Mouse (Mus musculus) liver, embryonic 14.5 days (tissue): ENCODE results near the gene Mgp. TPM values are rescaled to one million over a fixed set of nuclear protein-coding genes. Genes with fewer than 3 reads are reported as not detected.
A peak's percentile ranks its signal among the peaks of the same experiment; 100 is the strongest.

ENCODE experiments used
- ATAC-seq: fragments of 200-750 bp; cut with Nextera tagmentation; 2 replicates; pipeline ENCODE4 v1.8.0; 2017; ENCODE audit warnings: moderate number of reproducible peaks, mild to moderate bottlenecking, moderate library complexity; ENCODE audit not compliant: insufficient read depth
- DNase-seq, 3 experiments: peaks; one replicate each; pipeline ENCODE4 v3.0.0-alpha.2; 2012 to 2013; ENCODE audit warnings: low read depth in 3 of 3, low spot score in 3 of 3
- H3K27ac ChIP-seq: fragments of 300-500 bp; sonication (generic); 2 replicates; pipeline ENCODE4 v1.5.1; 2014; ENCODE audit warnings: moderate library complexity, mild to moderate bottlenecking, control low read depth, inconsistent platforms
- H3K27me3 ChIP-seq: fragments of 300-500 bp; sonication (generic); 2 replicates; pipeline ENCODE4 v1.6.1; 2014; ENCODE audit warnings: mild to moderate bottlenecking, low read length, moderate library complexity; ENCODE audit not compliant: control insufficient read depth, insufficient read depth
- H3K36me3 ChIP-seq: fragments of 300-500 bp; sonication (generic); replicated peaks from 2 replicates; pipeline ENCODE4 v1.6.1; 2014; ENCODE audit warnings: low read depth; ENCODE audit not compliant: control insufficient read depth, insufficient read depth
- H3K4me1 ChIP-seq, 2 experiments: fragments of 200-500 bp in 1 of 2; fragments of 300-500 bp in 1 of 2; sonication (generic) in 1 of 2; replicated peaks; 2 replicates each; pipeline ENCODE4 v1.6.1; 2012 to 2014; ENCODE audit warnings: antibody characterized with exemption in 1 of 2, inconsistent platforms in 1 of 2, low read length in 1 of 2; ENCODE audit not compliant: control insufficient read depth in 2 of 2, insufficient read depth in 2 of 2
- H3K4me2 ChIP-seq: fragments of 300-500 bp; sonication (generic); 2 replicates; pipeline ENCODE4 v1.6.1; 2014; ENCODE audit warnings: low read depth, mild to moderate bottlenecking, control low read depth, moderate library complexity
- H3K4me3 ChIP-seq, 2 experiments: fragments of 200-500 bp in 1 of 2; fragments of 300-500 bp in 1 of 2; sonication (generic) in 1 of 2; 2 replicates each; pipeline ENCODE4 v1.5.1; 2012 to 2014; ENCODE audit warnings: low read depth in 2 of 2, low read length in 2 of 2, mild to moderate bottlenecking in 2 of 2, control low read depth in 1 of 2, inconsistent platforms in 1 of 2, moderate library complexity in 1 of 2; ENCODE audit not compliant: insufficient read depth in 1 of 2
- H3K9ac ChIP-seq: fragments of 300-500 bp; sonication (generic); replicated peaks from 2 replicates; pipeline ENCODE4 v1.6.1; 2014; ENCODE audit warnings: mild to moderate bottlenecking, control low read depth, moderate library complexity
- H3K9me3 ChIP-seq: fragments of 300-500 bp; sonication (generic); 2 replicates; pipeline ENCODE4 v1.6.1; 2016; ENCODE audit warnings: low read length, mixed read lengths; ENCODE audit not compliant: control insufficient read depth
- CTCF ChIP-seq: IDR thresholded peaks from 2 replicates; pipeline ENCODE4 v1.5.1; 2016; ENCODE audit warnings: antibody characterized with exemption, low read depth, control low read depth
- EP300 ChIP-seq: IDR thresholded peaks from 2 replicates; pipeline ENCODE4 v1.6.1; 2016; ENCODE audit warnings: antibody characterized with exemption, low read depth
- WGBS: fragments of 180-500 bp; shearing (Covaris S2); extraction: QIAGEN DNeasy Blood & Tissue Kit; methylation state at CpG from one replicate; pipeline ENCODE4 v1.1.7; 2014; ENCODE audit not compliant: insufficient replicate concordance; 5-methylcytosine and 5-hydroxymethylcytosine counted together
- polyA plus RNA-seq, 2 experiments: library from polyadenylated mRNA; depleted of rRNA in 1 of 2; stranded (reverse) in 1 of 2; unstranded in 1 of 2; fragments of >200 nt; fragmentation: Nextera tagmentation in 1 of 2; extraction: Ambion mirVana in 1 of 2; gene quantifications; 2 replicates each; pipeline versions ENCODE4 v1.2.1 to v1.2.3; 2012 to 2014

Mgp gene
- polyA plus RNA-seq, 2 experiments, result 0.96 to 1.6 TPM

- no peak overlapping the region for H3K4me3 ChIP-seq
- TF ChIP-seq EP300 (no peak), CTCF (no peak)
- no peak overlapping the region for H3K9ac ChIP-seq
- WGBS, result 27% methylated on average over 4 of the region's 4 CpGs
- no peak overlapping the region for H3K27ac ChIP-seq
- DNase-seq (no peak), ATAC-seq (no peak)
- H3K4me1 ChIP-seq, result peaks cover 0 to 6% of the 10 kb centered on the region in 2 experiments; a peak in 3 of 4 replicates
- no peaks in the 10 kb centered on the region for H3K27me3 ChIP-seq
- no peaks in the 10 kb centered on the region for H3K9me3 ChIP-seq
- no peak overlapping the region for H3K4me2 ChIP-seq
- H3K36me3 ChIP-seq, result no peaks in the 10 kb centered on the region
Observed at GRCm38 (mm10) chr6:136898222-136898621, 22.6 kb upstream of the Mgp start.

- ATAC-seq (no peak), DNase-seq (no peak)
- H3K27ac ChIP-seq, result no peak overlapping the region
- no peaks in the 10 kb centered on the region for H3K9me3 ChIP-seq
- no peak overlapping the region for H3K4me2 ChIP-seq
- H3K27me3 ChIP-seq, result no peaks in the 10 kb centered on the region
- H3K4me1 ChIP-seq, result peaks cover 0 to 6% of the 10 kb centered on the region in 2 experiments; a peak in 3 of 4 replicates
- WGBS, result 57% methylated on average over 4 of the region's 4 CpGs
- TF ChIP-seq EP300 (no peak), CTCF (no peak)
- no peak overlapping the region for H3K9ac ChIP-seq
- H3K36me3 ChIP-seq, result no peaks in the 10 kb centered on the region
- H3K4me3 ChIP-seq, result no peak overlapping the region
Observed at GRCm38 (mm10) chr6:136897789-136898188, 22.2 kb upstream of the Mgp start.

GRCm38 (mm10) chr6:136894532-136895339 lies 19.1 kb upstream of the Mgp start:
- no peak overlapping the region for H3K9ac ChIP-seq
- no peak overlapping the region for H3K4me2 ChIP-seq
- ATAC-seq, result no peak
- H3K4me1 ChIP-seq, result peaks cover 0 to 7% of the 10 kb centered on the region in 2 experiments; a peak in 2 of 4 replicates
- H3K4me3 ChIP-seq, result no peak overlapping the region
- no peaks in the 10 kb centered on the region for H3K9me3 ChIP-seq
- H3K27ac ChIP-seq, result no peak overlapping the region
- H3K36me3 ChIP-seq, result no peaks in the 10 kb centered on the region
- WGBS, result 47% methylated on average over 15 of the region's 15 CpGs
- no peak for TF ChIP-seq CTCF
- no peak for TF ChIP-seq EP300
- no peak for DNase-seq
- no peaks in the 10 kb centered on the region for H3K27me3 ChIP-seq

- TF ChIP-seq EP300 (0 out of 2 replicates have a peak, but pooled peaks have one; percentile 10), CTCF (no peak)
- Histone ChIP-seq H3K4me3 (no peak overlapping the region), H3K9me3 (no peaks in the 10 kb centered on the region), H3K27me3 (no peaks in the 10 kb centered on the region), H3K27ac (no peak overlapping the region), H3K36me3 (no peaks in the 10 kb centered on the region), H3K4me1 (peaks cover 0 to 7% of the 10 kb centered on the region in 2 experiments; a peak in 2 of 4 replicates), H3K9ac (no peak overlapping the region), H3K4me2 (no peak overlapping the region)
- 34% methylated on average over 2 of the region's 2 CpGs for WGBS
- ATAC-seq (peak; percentile 81), DNase-seq (no peak)
Observed at GRCm38 (mm10) chr6:136892002-136892401, 16.4 kb upstream of the Mgp start.

GRCm38 (mm10) chr6:136889554-136889953 lies 13.9 kb upstream of the Mgp start:
- WGBS, result 71% methylated on average over 6 of the region's 6 CpGs

More at GRCm38 (mm10) chr6:136889554-136889953, 13.9 kb upstream of the Mgp start:
- Histone ChIP-seq H3K4me1 (peaks cover 0 to 7% of the 10 kb centered on the region in 2 experiments; a peak in 2 of 4 replicates), H3K36me3 (no peaks in the 10 kb centered on the region), H3K27me3 (no peaks in the 10 kb centered on the region), H3K4me3 (no peak overlapping the region), H3K4me2 (no peak overlapping the region), H3K27ac (no peak overlapping the region), H3K9me3 (no peaks in the 10 kb centered on the region), H3K9ac (no peak overlapping the region)
- no peak for ATAC-seq
- TF ChIP-seq EP300 (no peak), CTCF (no peak)
- no peak for DNase-seq
